Mouse (Mus musculus) subcutaneous adipose tissue, adult 2 months (tissue): ENCODE measurements around the gene Ddx47. TPM values are rescaled to one million over a fixed set of nuclear protein-coding genes. Genes with fewer than 3 reads are reported as not detected.

Experiments used
- polyA plus RNA-seq: library from polyadenylated mRNA; depleted of rRNA; stranded (reverse); fragments of >200 nt; gene quantifications from 2 replicates; pipeline ENCODE4 v1.2.3, GENCODE M21; 2012; ENCODE audit warnings: low replicate concordance; rRNA removed

Gene Ddx47
- 37.1 and 55.9 TPM in 2 replicates for polyA plus RNA-seq

GRCm38 (mm10) chr6:135011048-135011733 is at the start of gene Ddx47:
TSS of gene Ddx47 (plus strand) at chr6:135011612.

DNA sequence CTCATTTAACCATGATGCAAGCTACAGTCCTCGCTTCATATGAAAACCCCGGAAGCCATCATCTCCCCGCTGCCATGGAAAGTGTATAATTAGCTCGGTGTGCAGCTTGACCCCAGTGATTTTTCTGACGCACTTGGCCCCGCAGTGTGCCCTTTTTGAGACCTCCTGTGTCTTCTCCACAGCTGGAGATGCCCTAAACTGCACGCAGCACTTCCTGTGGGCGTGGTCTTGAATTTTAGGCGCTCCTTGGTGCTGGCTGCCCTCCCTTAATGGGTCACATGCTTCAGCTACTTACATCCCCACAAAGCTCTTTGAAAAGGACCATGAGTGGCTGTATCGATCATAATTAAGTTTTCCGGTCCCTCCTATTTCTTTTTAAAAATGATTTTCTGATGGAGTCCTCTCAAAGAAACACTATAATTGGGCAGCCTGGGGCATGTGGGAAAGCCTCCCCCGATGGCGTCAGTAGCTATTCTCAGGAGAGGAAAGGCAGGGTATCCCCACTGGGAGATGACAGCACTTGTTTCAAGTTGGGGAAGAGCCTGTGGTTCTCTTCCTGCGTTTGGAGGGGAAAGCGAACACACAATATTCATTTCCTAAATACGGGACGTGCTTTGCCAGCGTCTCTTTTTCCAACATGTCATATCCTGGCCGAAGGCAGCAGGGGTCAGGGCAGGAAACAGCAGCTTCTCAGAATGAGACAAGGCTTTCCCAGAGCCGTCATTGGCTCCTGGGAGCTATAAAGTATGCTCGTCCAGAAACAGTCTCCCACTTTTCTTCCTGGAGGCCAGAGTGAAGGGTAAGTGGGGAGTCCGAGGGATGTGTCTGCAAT is 30.0 kb upstream of the Ddx47 start, which contains the start of gene Apold1:
Apold1 (plus strand) TSS at position 488 of the 832 bp plus-strand sequence.

DNA sequence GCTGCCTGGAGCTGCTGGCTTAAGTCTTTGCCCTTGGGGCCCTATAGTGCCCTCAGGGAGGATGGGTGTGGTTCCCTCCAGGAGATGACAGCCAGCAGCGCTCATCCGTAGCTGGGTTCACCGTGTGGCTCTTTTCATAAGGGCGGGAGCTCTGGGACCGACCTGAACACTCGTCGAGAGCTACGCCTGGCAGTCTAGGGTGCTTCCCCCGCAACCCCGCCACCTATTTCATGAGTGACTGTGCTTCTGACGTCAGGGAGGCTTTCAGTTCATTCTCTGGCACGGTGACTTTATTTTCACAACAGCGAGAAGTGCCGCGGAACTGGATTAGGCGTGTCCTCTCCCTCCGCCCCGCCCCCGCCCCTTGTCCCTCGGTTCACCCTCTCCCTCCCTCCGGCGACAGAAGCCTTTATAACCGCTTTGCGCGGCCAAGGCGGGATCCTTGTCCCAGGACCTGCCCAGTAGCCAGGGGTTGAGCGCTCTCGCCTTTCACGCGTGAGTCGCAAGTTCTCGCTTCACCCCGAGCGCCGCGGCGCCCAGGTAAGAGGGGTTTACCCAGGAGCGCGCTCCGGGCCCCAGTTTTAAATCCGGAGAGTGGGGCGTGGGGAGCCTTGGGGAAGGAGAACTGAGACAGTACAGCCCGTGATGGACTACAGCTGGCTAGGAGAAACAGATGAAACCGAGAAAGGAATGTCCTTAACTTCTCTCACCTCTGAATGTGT is 54.0 kb downstream of the Ddx47 start, which contains the start of gene Gprc5a:
Gprc5a (plus strand) TSS at position 416 of the 722 bp plus-strand sequence.

Other genes with a start within 250 kb of the Ddx47 start
- 10.2 and 20.2 TPM in 2 replicates for gene Dusp16, start 219.0 kb upstream of the Ddx47 start, polyA plus RNA-seq
- 13.8 and 21.6 TPM in 2 replicates for gene Crebl2, start 181.5 kb upstream of the Ddx47 start, polyA plus RNA-seq
- gene Gpr19, start 113.0 kb upstream of the Ddx47 start, polyA plus RNA-seq, result 8.0 and 8.1 TPM in 2 replicates
- 12.3 and 25.4 TPM in 2 replicates for gene Cdkn1b, start 91.2 kb upstream of the Ddx47 start, polyA plus RNA-seq
- 3.3 and 4.4 TPM in 2 replicates for gene Apold1, start 29.9 kb upstream of the Ddx47 start, polyA plus RNA-seq
- 1.6 and 7.6 TPM in 2 replicates for gene Gprc5a, start 54.0 kb downstream of the Ddx47 start, polyA plus RNA-seq
- gene Gprc5d, start 106.7 kb downstream of the Ddx47 start, polyA plus RNA-seq, result 0.32 TPM in 1 of 2 replicates, not detected in the other
- 6.1 and 23.5 TPM in 2 replicates for gene Fam234b, start 186.4 kb downstream of the Ddx47 start, polyA plus RNA-seq
- gene Hebp1, start 186.4 kb downstream of the Ddx47 start, polyA plus RNA-seq, result 81.5 and 242 TPM in 2 replicates
- gene Gsg1, start 242.7 kb downstream of the Ddx47 start, polyA plus RNA-seq, result 0.09 and 0.35 TPM in 2 replicates